Mouse (Mus musculus) 3T3-L1 (cell line): ENCODE measurements around the gene Adamts17.
A peak's percentile ranks its signal among the peaks of the same experiment; 100 is the strongest.

Experiments
- DNase-seq: peaks from one replicate; pipeline ENCODE4 v3.0.0-alpha.2; 2015; ENCODE audit warnings: low read depth, low spot score

Adamts17 gene

GRCm38 (mm10) chr7:67031284-67031683, 191.7 kb downstream of the Adamts17 start:
- DNase-seq: no peak

- no peak for DNase-seq
Measured at GRCm38 (mm10) chr7:67032616-67033015, 193.1 kb downstream of the Adamts17 start.

GRCm38 (mm10) chr7:67034369-67034768, 194.8 kb downstream of the Adamts17 start:
- peak; percentile 6 for DNase-seq

GRCm38 (mm10) chr7:67035246-67035645, 195.7 kb downstream of the Adamts17 start:
- DNase-seq: no peak

- no peak for DNase-seq
Measured at GRCm38 (mm10) chr7:67035661-67036060, 196.1 kb downstream of the Adamts17 start.

- no peak for DNase-seq
Measured at GRCm38 (mm10) chr7:67036502-67037485, 197.3 kb downstream of the Adamts17 start.

- no peak for DNase-seq
Measured at GRCm38 (mm10) chr7:67037726-67038520, 198.4 kb downstream of the Adamts17 start.

- DNase-seq: no peak
Measured at GRCm38 (mm10) chr7:67039143-67039542, 199.6 kb downstream of the Adamts17 start.

- DNase-seq: no peak
Measured at GRCm38 (mm10) chr7:67039861-67040260, 200.3 kb downstream of the Adamts17 start.

- DNase-seq: no peak
Measured at GRCm38 (mm10) chr7:67041685-67042084, 202.2 kb downstream of the Adamts17 start.

- no peak for DNase-seq
Measured at GRCm38 (mm10) chr7:67044121-67044817, 204.7 kb downstream of the Adamts17 start.

- no peak for DNase-seq
Measured at GRCm38 (mm10) chr7:67045202-67045601, 205.7 kb downstream of the Adamts17 start.

- no peak for DNase-seq
Measured at GRCm38 (mm10) chr7:67049206-67049605, 209.7 kb downstream of the Adamts17 start.

- DNase-seq: no peak
Measured at GRCm38 (mm10) chr7:67050424-67050823, 210.9 kb downstream of the Adamts17 start.

- no peak for DNase-seq
Measured at GRCm38 (mm10) chr7:67051089-67051718, 211.7 kb downstream of the Adamts17 start.

GRCm38 (mm10) chr7:67054876-67055275, 215.3 kb downstream of the Adamts17 start:
- no peak for DNase-seq

- DNase-seq: no peak
Measured at GRCm38 (mm10) chr7:67055510-67055909, 216.0 kb downstream of the Adamts17 start.

GRCm38 (mm10) chr7:67061756-67062155, 222.2 kb downstream of the Adamts17 start:
- peak; percentile 30 for DNase-seq

GRCm38 (mm10) chr7:67062571-67062970, 223.0 kb downstream of the Adamts17 start:
- no peak for DNase-seq

GRCm38 (mm10) chr7:67064627-67065305, 225.2 kb downstream of the Adamts17 start:
- no peak for DNase-seq

GRCm38 (mm10) chr7:67065631-67066030, 226.1 kb downstream of the Adamts17 start:
- DNase-seq: no peak
